Mouse (Mus musculus) CH12.LX (cell line): ENCODE measurements around the gene Fgfr2. TPM values are rescaled to one million over a fixed set of nuclear protein-coding genes. Genes with fewer than 3 reads are reported as not detected.

ENCODE experiments used
- DNase-seq: peaks from one replicate; pipeline ENCODE4 v3.0.0-alpha.2; 2013; ENCODE audit errors: extremely low read depth
- H3K27ac ChIP-seq: 2 replicates; pipeline ENCODE4 v1.5.1; 2012; ENCODE audit warnings: low read depth, mild to moderate bottlenecking, control low read depth, moderate library complexity; ENCODE audit not compliant: insufficient read depth
- H3K27me3 ChIP-seq: replicated peaks from 2 replicates; pipeline ENCODE3; 2012; ENCODE audit warnings: inconsistent platforms
- H3K36me3 ChIP-seq, 2 experiments: replicated peaks in 1 of 2; 2 replicates each; pipeline versions ENCODE3 to v1.6.1; 2012; ENCODE audit warnings: inconsistent platforms in 1 of 2, low read length in 1 of 2, mild to moderate bottlenecking in 1 of 2, mixed read lengths in 1 of 2, moderate library complexity in 1 of 2; ENCODE audit not compliant: control insufficient read depth in 1 of 2, insufficient read depth in 1 of 2
- H3K4me1 ChIP-seq, 2 experiments: 2 replicates each; pipeline ENCODE4 v1.6.1; 2012; ENCODE audit warnings: inconsistent platforms in 1 of 2, moderate library complexity in 1 of 2; ENCODE audit not compliant: insufficient read depth in 2 of 2, control insufficient read depth in 1 of 2
- H3K4me2 ChIP-seq: 2 replicates; pipeline ENCODE4 v1.6.1; 2012; ENCODE audit warnings: low read depth, mild to moderate bottlenecking, control low read depth; ENCODE audit not compliant: poor library complexity, insufficient read depth, severe bottlenecking
- H3K4me3 ChIP-seq, 3 experiments: fragments of 150-350 bp in 1 of 3; sonication (generic) in 1 of 3; replicated peaks in 1 of 3; 2 replicates each; pipeline versions ENCODE3 to v1.5.1; 2011 to 2012; ENCODE audit warnings: low read depth in 2 of 3, low read length in 2 of 3, mild to moderate bottlenecking in 2 of 3, moderate library complexity in 2 of 3, control low read depth in 1 of 3, improper control_type of control experiment in 1 of 3, inconsistent platforms in 1 of 3, mixed read lengths in 1 of 3; ENCODE audit not compliant: poor library complexity in 1 of 3
- H3K79me2 ChIP-seq: replicated peaks from 2 replicates; pipeline ENCODE4 v1.6.1; 2012; ENCODE audit warnings: mild to moderate bottlenecking, moderate library complexity; ENCODE audit not compliant: control insufficient read depth, poor library complexity, insufficient read depth, severe bottlenecking; ENCODE audit errors: extremely low read depth
- H3K9ac ChIP-seq: 2 replicates; pipeline ENCODE4 v1.6.1; 2012; ENCODE audit warnings: low read depth, mild to moderate bottlenecking, control low read depth, moderate library complexity; ENCODE audit not compliant: insufficient read depth
- H3K9me3 ChIP-seq: replicated peaks from 2 replicates; pipeline ENCODE3; 2012; ENCODE audit warnings: low read length, inconsistent platforms, mixed read lengths
- BHLHE40 ChIP-seq: IDR thresholded peaks from 2 replicates; pipeline ENCODE4 v1.6.1; 2011; ENCODE audit warnings: mild to moderate bottlenecking, low read depth, low read length, improper control_type of control experiment
- CTCF ChIP-seq, 2 experiments: IDR thresholded peaks in 1 of 2; conservative IDR thresholded peaks in 1 of 2; 2 replicates each; pipeline ENCODE4 v1.5.1; 2011 to 2012; ENCODE audit warnings: low read depth in 2 of 2, low read length in 2 of 2, improper control_type of control experiment in 1 of 2, inconsistent platforms in 1 of 2, mild to moderate bottlenecking in 1 of 2, moderate library complexity in 1 of 2
- EP300 ChIP-seq: IDR thresholded peaks from 2 replicates; pipeline ENCODE4 v1.6.1; 2011; ENCODE audit warnings: low read length, improper control_type of control experiment
- ETS1 ChIP-seq: conservative IDR thresholded peaks from 2 replicates; pipeline ENCODE4 v1.6.1; 2012; ENCODE audit warnings: low read depth, mild to moderate bottlenecking, inconsistent platforms, low read length, improper control_type of control experiment, moderate library complexity
- GABPA ChIP-seq: IDR thresholded peaks from 2 replicates; pipeline ENCODE4 v1.6.1; 2012; ENCODE audit warnings: low read depth, low read length, improper control_type of control experiment, inconsistent platforms; ENCODE audit not compliant: insufficient replicate concordance
- HCFC1 ChIP-seq: IDR thresholded peaks from 2 replicates; pipeline ENCODE4 v1.6.1; 2012; ENCODE audit warnings: low read depth, mild to moderate bottlenecking, inconsistent platforms, low read length, improper control_type of control experiment
- JUN ChIP-seq: IDR thresholded peaks from 2 replicates; pipeline ENCODE4 v1.6.1; 2011; ENCODE audit warnings: low read depth, mild to moderate bottlenecking, low read length, improper control_type of control experiment, moderate library complexity; ENCODE audit not compliant: insufficient read depth
- KAT2A ChIP-seq: IDR thresholded peaks from 2 replicates; pipeline ENCODE4 v1.6.1; 2012; ENCODE audit warnings: low read length, improper control_type of control experiment, inconsistent platforms; ENCODE audit not compliant: insufficient replicate concordance
- MEF2A ChIP-seq: IDR thresholded peaks from 2 replicates; pipeline ENCODE4 v1.6.1; 2014; ENCODE audit warnings: low read depth, mild to moderate bottlenecking, inconsistent platforms, low read length, improper control_type of control experiment, borderline replicate concordance
- NRF1 ChIP-seq: IDR thresholded peaks from 2 replicates; pipeline ENCODE4 v1.6.1; 2014; ENCODE audit warnings: low read depth, mild to moderate bottlenecking, inconsistent platforms, low read length, improper control_type of control experiment, moderate library complexity
- POLR2AphosphoS2 ChIP-seq: IDR thresholded peaks from 2 replicates; pipeline ENCODE4 v1.6.1; 2011; ENCODE audit warnings: low read depth, low read length, improper control_type of control experiment
- SIN3A ChIP-seq: IDR thresholded peaks from 2 replicates; pipeline ENCODE4 v1.6.1; 2012; ENCODE audit warnings: low read length, improper control_type of control experiment, inconsistent platforms
- UBTF ChIP-seq: IDR thresholded peaks from 2 replicates; pipeline ENCODE4 v1.6.1; 2012; ENCODE audit warnings: low read depth, mild to moderate bottlenecking, inconsistent platforms, low read length, improper control_type of control experiment, moderate library complexity
- USF2 ChIP-seq: conservative IDR thresholded peaks from 2 replicates; pipeline ENCODE4 v1.6.1; 2011; ENCODE audit warnings: low read depth, low read length, improper control_type of control experiment
- ZKSCAN1 ChIP-seq: IDR thresholded peaks from 2 replicates; pipeline ENCODE4 v1.6.1; 2012; ENCODE audit warnings: low read depth, inconsistent platforms, low read length, improper control_type of control experiment, borderline replicate concordance
- dilution Hi-C: fragments of 300-500 bp; cut with MboI; formaldehyde crosslinking; loops from 2 replicates; pipeline ENCODE4 v1.14.3; 2020; ENCODE audit warnings: low sequenced_read_pairs; ENCODE audit not compliant: extremely low pct_unique_long_range_greater_than_20kb, extremely low pct_ligation_motif_present
- in situ Hi-C: fragments of 300-500 bp; cut with MboI; formaldehyde crosslinking; loops from 3 replicates; pipeline ENCODE4 v1.14.3; 2019; ENCODE audit warnings: low sequenced_read_pairs, low pct_ligation_motif_present, low pct_unique_long_range_greater_than_20kb, mixed read lengths
- polyA plus RNA-seq: library from polyadenylated mRNA; unstranded; fragments of >175 nt; gene quantifications from 2 replicates; pipeline ENCODE4 v1.2.1, GENCODE M21; 2012; ENCODE audit warnings: low read depth; ENCODE audit not compliant: insufficient read length
- total RNA-seq, 2 experiments: library from RNA; depleted of rRNA; stranded (reverse); fragments of 300-350 nt in 1 of 2; fragments of >200 nt in 1 of 2; gene quantifications; 2 replicates each; pipeline ENCODE4 v1.2.3; 2012 to 2014

Fgfr2 gene
- total and polyA plus RNA-seq, 3 experiments: not detected

GRCm38 (mm10) chr7:132994628-132995191 lies 128.4 kb downstream of the Fgfr2 start:
- Histone ChIP-seq H3K27ac (no peak overlapping the region), H3K4me1 (no peaks in the 10 kb centered on the region), H3K9me3 (no peaks in the 10 kb centered on the region), H3K4me2 (no peak overlapping the region), H3K27me3 (no peaks in the 10 kb centered on the region), H3K4me3 (no peak overlapping the region), H3K9ac (no peak overlapping the region), H3K79me2 (no peaks in the 10 kb centered on the region), H3K36me3 (peaks cover 12 to 96% of the 10 kb centered on the region in 2 experiments)
- dilution Hi-C loops (no loop called here), in situ Hi-C loops (loop anchor here (10.0 kb wide), 1 partner anchor 60 kb away; the partner anchor contains the start of gene Zranb1)
- DNase-seq: no peak
- TF ChIP-seq JUN: no peak
- no peak for TF ChIP-seq HCFC1
- no peak for TF ChIP-seq SIN3A
- TF ChIP-seq EP300: no peak
- TF ChIP-seq GABPA: no peak
- TF ChIP-seq UBTF: no peak
- TF ChIP-seq MEF2A: no peak
- TF ChIP-seq ZKSCAN1: no peak
- TF ChIP-seq USF2: no peak
- TF ChIP-seq BHLHE40: no peak
- TF ChIP-seq KAT2A: no peak

- Histone ChIP-seq H3K36me3 (peaks cover 12 to 97% of the 10 kb centered on the region in 2 experiments), H3K4me2 (no peak overlapping the region)
Observed at GRCm38 (mm10) chr7:132994120-132994519, 129.0 kb downstream of the Fgfr2 start.

More at GRCm38 (mm10) chr7:132994120-132994519, 129.0 kb downstream of the Fgfr2 start:
- Histone ChIP-seq H3K4me1 (no peaks in the 10 kb centered on the region), H3K27me3 (no peaks in the 10 kb centered on the region), H3K79me2 (no peaks in the 10 kb centered on the region), H3K9me3 (no peaks in the 10 kb centered on the region), H3K9ac (no peak overlapping the region), H3K27ac (no peak overlapping the region), H3K4me3 (no peak overlapping the region)
- dilution Hi-C loops (no loop called here), in situ Hi-C loops (loop anchor here (10.0 kb wide), 1 partner anchor 59 kb away; the partner anchor contains the start of gene Zranb1)
- no peak for DNase-seq
- TF ChIP-seq EP300: no peak
- TF ChIP-seq CTCF (conservative IDR thresholded peaks at IDR 0.05 in 1 of 2, IDR thresholded peaks at IDR 0.05 in 1 of 2; ENCODE audit: low read depth in 2 of 2, low read length in 2 of 2): peak in 1 of 2 experiments; percentile 39; a peak in 2 of 4 replicates
- TF ChIP-seq POLR2AphosphoS2: no peak
- TF ChIP-seq NRF1: no peak
- no peak for TF ChIP-seq ETS1
- TF ChIP-seq HCFC1: no peak
